Mouse (Mus musculus) hindbrain, embryonic 12.5 days (tissue): ENCODE results near the gene Hhex. TPM values are rescaled to one million over a fixed set of nuclear protein-coding genes. Genes with fewer than 3 reads are reported as not detected.

ENCODE experiments used
- ATAC-seq: fragments of 200-750 bp; cut with Nextera tagmentation; 2 replicates; pipeline ENCODE4 v1.8.0; 2017; ENCODE audit warnings: moderate TSS enrichment; ENCODE audit not compliant: low FRiP score
- H3K27ac ChIP-seq: fragments of 300-500 bp; sonication (generic); 2 replicates; pipeline ENCODE4 v1.5.1; 2016; ENCODE audit warnings: mild to moderate bottlenecking
- H3K27me3 ChIP-seq: fragments of 300-500 bp; sonication (generic); 2 replicates; pipeline ENCODE4 v1.6.1; 2016; ENCODE audit warnings: mild to moderate bottlenecking
- H3K36me3 ChIP-seq: fragments of 300-500 bp; sonication (generic); 2 replicates; pipeline ENCODE4 v1.6.1; 2016; ENCODE audit warnings: mild to moderate bottlenecking
- H3K4me1 ChIP-seq: fragments of 300-500 bp; sonication (generic); 2 replicates; pipeline ENCODE4 v1.6.1; 2016
- H3K4me2 ChIP-seq: fragments of 300-500 bp; sonication (generic); replicated peaks from 2 replicates; pipeline ENCODE4 v1.6.1; 2016; ENCODE audit warnings: mild to moderate bottlenecking
- H3K4me3 ChIP-seq: fragments of 300-500 bp; sonication (generic); 2 replicates; pipeline ENCODE4 v1.5.1; 2016; ENCODE audit warnings: mild to moderate bottlenecking
- H3K9ac ChIP-seq: fragments of 300-500 bp; sonication (generic); 2 replicates; pipeline ENCODE4 v1.6.1; 2016; ENCODE audit warnings: mild to moderate bottlenecking, moderate library complexity
- H3K9me3 ChIP-seq: fragments of 300-500 bp; sonication (generic); replicated peaks from 2 replicates; pipeline ENCODE4 v1.6.1; 2016; ENCODE audit warnings: mild to moderate bottlenecking
- WGBS: fragments of 180-500 bp; shearing (Covaris S2); methylation state at CpG from one replicate; pipeline ENCODE4 v1.1.7; 2016; 5-methylcytosine and 5-hydroxymethylcytosine counted together
- polyA plus RNA-seq: library from polyadenylated mRNA; unstranded; fragments of >200 nt; fragmentation: Nextera tagmentation; extraction: Ambion mirVana; gene quantifications from 2 replicates; pipeline ENCODE4 v1.2.1, GENCODE M21; 2016

Hhex gene
- polyA plus RNA-seq, 1 experiment from 2014 or later = 7.2 TPM

GRCm38 (mm10) chr19:37435853-37436174 is 1.2 kb downstream of the Hhex start:
- 5% methylated on average over 10 of the region's 10 CpGs for WGBS

GRCm38 (mm10) chr19:37436514-37437288 is 2.1 kb downstream of the Hhex start:
- ATAC-seq = no peak
- WGBS = 4% methylated on average over 28 of the region's 28 CpGs
- H3K4me3 ChIP-seq = no peak overlapping the region

More at GRCm38 (mm10) chr19:37435853-37436174, 1.2 kb downstream of the Hhex start:
- H3K4me3 ChIP-seq = no peak overlapping the region
- H3K9ac ChIP-seq = no peak overlapping the region
- H3K27ac ChIP-seq = no peak overlapping the region
- no peak overlapping the region for H3K4me2 ChIP-seq
- H3K36me3 ChIP-seq = no peaks in the 10 kb centered on the region
- ATAC-seq = no peak
- no peaks in the 10 kb centered on the region for H3K9me3 ChIP-seq
- peaks cover 91% of the 10 kb centered on the region for H3K27me3 ChIP-seq
- peaks cover 17% of the 10 kb centered on the region for H3K4me1 ChIP-seq

GRCm38 (mm10) chr19:37437289-37437606 is 2.6 kb downstream of the Hhex start:
- Histone ChIP-seq H3K4me3 (no peak overlapping the region), H3K4me2 (no peak overlapping the region), H3K9ac (no peak overlapping the region), H3K9me3 (no peaks in the 10 kb centered on the region), H3K36me3 (no peaks in the 10 kb centered on the region), H3K27ac (no peak overlapping the region), H3K4me1 (peaks cover 17% of the 10 kb centered on the region), H3K27me3 (peaks cover 86% of the 10 kb centered on the region)
- 5% methylated on average over 14 of the region's 14 CpGs for WGBS
- ATAC-seq = no peak

More at GRCm38 (mm10) chr19:37436514-37437288, 2.1 kb downstream of the Hhex start:
- no peak overlapping the region for H3K9ac ChIP-seq
- peaks cover 91% of the 10 kb centered on the region for H3K27me3 ChIP-seq
- H3K27ac ChIP-seq = no peak overlapping the region
- H3K4me2 ChIP-seq = no peak overlapping the region
- no peaks in the 10 kb centered on the region for H3K36me3 ChIP-seq
- peaks cover 17% of the 10 kb centered on the region for H3K4me1 ChIP-seq
- no peaks in the 10 kb centered on the region for H3K9me3 ChIP-seq

- Histone ChIP-seq H3K9me3 (no peaks in the 10 kb centered on the region), H3K4me1 (peaks cover 3% of the 10 kb centered on the region), H3K27ac (no peak overlapping the region), H3K4me2 (no peak overlapping the region), H3K4me3 (no peak overlapping the region), H3K27me3 (peaks cover 61% of the 10 kb centered on the region), H3K9ac (no peak overlapping the region), H3K36me3 (no peaks in the 10 kb centered on the region)
- WGBS = 77% methylated on average over 4 of the region's 4 CpGs
- ATAC-seq = no peak
These were observed 5.6 kb downstream of the Hhex start for GRCm38 (mm10) chr19:37440181-37440580.

GRCm38 (mm10) chr19:37440708-37441475 is 6.3 kb downstream of the Hhex start:
- Histone ChIP-seq H3K4me1 (no peaks in the 10 kb centered on the region), H3K36me3 (no peaks in the 10 kb centered on the region), H3K4me2 (no peak overlapping the region), H3K4me3 (no peak overlapping the region), H3K27me3 (peaks cover 54% of the 10 kb centered on the region), H3K27ac (no peak overlapping the region), H3K9me3 (no peaks in the 10 kb centered on the region), H3K9ac (no peak overlapping the region)
- WGBS = 68% methylated on average over 15 of the region's 16 CpGs
- ATAC-seq = no peak

- 82% methylated on average over 10 of the region's 10 CpGs for WGBS
- no peak for ATAC-seq
- no peak overlapping the region for H3K4me3 ChIP-seq
- H3K4me2 ChIP-seq = no peak overlapping the region
- no peaks in the 10 kb centered on the region for H3K4me1 ChIP-seq
- H3K27ac ChIP-seq = no peak overlapping the region
- H3K9ac ChIP-seq = no peak overlapping the region
- peaks cover 38% of the 10 kb centered on the region for H3K27me3 ChIP-seq
- no peaks in the 10 kb centered on the region for H3K36me3 ChIP-seq
- H3K9me3 ChIP-seq = no peaks in the 10 kb centered on the region
These were observed 8.1 kb downstream of the Hhex start for GRCm38 (mm10) chr19:37442524-37443286.

- H3K9ac ChIP-seq = no peak overlapping the region
- 76% methylated on average over 4 of the region's 4 CpGs for WGBS
These were observed 9.1 kb downstream of the Hhex start for GRCm38 (mm10) chr19:37443631-37444140.

GRCm38 (mm10) chr19:37448212-37448611 is 13.6 kb downstream of the Hhex start:
- no peak for ATAC-seq
- H3K27ac ChIP-seq = no peak overlapping the region
- no peak overlapping the region for H3K4me3 ChIP-seq
- 74% methylated on average over 5 of the region's 5 CpGs for WGBS
- no peak overlapping the region for H3K9ac ChIP-seq
- H3K36me3 ChIP-seq = no peaks in the 10 kb centered on the region
- H3K9me3 ChIP-seq = no peaks in the 10 kb centered on the region
- H3K4me2 ChIP-seq = no peak overlapping the region
- H3K4me1 ChIP-seq = no peaks in the 10 kb centered on the region
- H3K27me3 ChIP-seq = 0 out of 2 replicates have a peak, but pooled peaks cover 6% of the 10 kb centered on the region

More at GRCm38 (mm10) chr19:37443631-37444140, 9.1 kb downstream of the Hhex start:
- no peak overlapping the region for H3K27ac ChIP-seq
- H3K4me3 ChIP-seq = no peak overlapping the region
- no peaks in the 10 kb centered on the region for H3K9me3 ChIP-seq
- no peaks in the 10 kb centered on the region for H3K4me1 ChIP-seq
- H3K36me3 ChIP-seq = no peaks in the 10 kb centered on the region
- H3K27me3 ChIP-seq = peaks cover 31% of the 10 kb centered on the region
- H3K4me2 ChIP-seq = no peak overlapping the region
- no peak for ATAC-seq

- ATAC-seq = no peak
- 92% methylated on average over 3 of the region's 3 CpGs for WGBS
- Histone ChIP-seq H3K9ac (no peak overlapping the region), H3K4me1 (no peaks in the 10 kb centered on the region), H3K27ac (no peak overlapping the region), H3K4me2 (no peak overlapping the region), H3K36me3 (no peaks in the 10 kb centered on the region), H3K4me3 (no peak overlapping the region), H3K9me3 (no peaks in the 10 kb centered on the region), H3K27me3 (0 out of 2 replicates have a peak, but pooled peaks cover 3% of the 10 kb centered on the region)
These were observed 14.6 kb downstream of the Hhex start for GRCm38 (mm10) chr19:37449246-37449645.

GRCm38 (mm10) chr19:37455528-37455927 is 20.9 kb downstream of the Hhex start:
- H3K4me3 ChIP-seq = no peak overlapping the region
- no peaks in the 10 kb centered on the region for H3K9me3 ChIP-seq
- ATAC-seq = no peak
- no peaks in the 10 kb centered on the region for H3K27me3 ChIP-seq
- H3K36me3 ChIP-seq = no peaks in the 10 kb centered on the region
- no peaks in the 10 kb centered on the region for H3K4me1 ChIP-seq
- no peak overlapping the region for H3K9ac ChIP-seq
- no peak overlapping the region for H3K4me2 ChIP-seq
- WGBS = 95% methylated on average over 2 of the region's 2 CpGs
- no peak overlapping the region for H3K27ac ChIP-seq

GRCm38 (mm10) chr19:37455961-37456360 is 21.4 kb downstream of the Hhex start:
- Histone ChIP-seq H3K27ac (no peak overlapping the region), H3K27me3 (no peaks in the 10 kb centered on the region), H3K4me1 (no peaks in the 10 kb centered on the region), H3K9me3 (no peaks in the 10 kb centered on the region), H3K36me3 (no peaks in the 10 kb centered on the region), H3K9ac (no peak overlapping the region), H3K4me2 (no peak overlapping the region), H3K4me3 (no peak overlapping the region)
- WGBS = 100% methylated on average over 1 of the region's 1 CpGs
- no peak for ATAC-seq

GRCm38 (mm10) chr19:37458013-37458412 is 23.4 kb downstream of the Hhex start:
- Histone ChIP-seq H3K9me3 (no peaks in the 10 kb centered on the region), H3K4me2 (no peak overlapping the region), H3K36me3 (no peaks in the 10 kb centered on the region), H3K27me3 (no peaks in the 10 kb centered on the region), H3K4me3 (no peak overlapping the region), H3K27ac (no peak overlapping the region), H3K9ac (no peak overlapping the region), H3K4me1 (no peaks in the 10 kb centered on the region)
- ATAC-seq = no peak
- 89% methylated on average over 6 of the region's 6 CpGs for WGBS
